Mouse (Mus musculus): ENCODE results near the gene Slc10a7. TPM values are rescaled to one million over a fixed set of nuclear protein-coding genes. Genes with fewer than 3 reads are reported as not detected.
"Not testable (repeated sequence)": the region's sequence is repeated elsewhere in the genome, so short reads cannot be mapped to it uniquely, and the experiment has no call there.

The Slc10a7 gene
- total RNA-seq, 2 experiments from 2014 or later = 14.1 to 36.0 TPM

DNA sequence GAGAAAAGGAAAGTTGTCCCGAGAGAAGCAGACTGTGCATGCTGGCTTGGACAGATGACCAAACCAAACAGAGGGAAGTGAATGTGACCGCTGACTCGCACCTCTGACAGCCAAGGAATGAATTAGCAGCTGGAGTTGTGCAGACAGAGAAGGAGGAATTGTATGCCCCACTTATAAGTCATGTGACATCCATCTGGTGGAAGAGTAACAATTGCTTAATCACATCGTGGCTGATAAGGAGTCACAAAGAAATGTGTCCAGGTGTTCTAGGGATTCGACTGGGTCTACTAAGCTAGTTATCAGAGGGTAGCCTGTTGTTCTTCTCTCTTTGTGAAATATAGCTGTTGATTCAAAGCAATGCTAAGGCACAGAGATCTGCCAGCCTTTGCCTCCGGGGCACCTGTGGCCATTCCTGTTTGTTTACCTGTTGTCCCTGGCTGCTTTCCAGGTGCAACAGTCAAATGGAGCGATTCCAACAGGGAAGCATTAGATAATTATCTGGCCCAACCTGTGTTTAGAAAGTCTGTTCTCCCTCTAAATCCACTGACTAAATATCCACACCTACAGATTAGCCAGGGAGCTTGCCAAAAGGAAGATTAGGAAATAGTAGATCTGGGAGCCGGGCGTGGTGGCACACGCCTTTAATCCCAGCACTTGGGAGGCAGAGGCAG lies 147.7 kb downstream of the Slc10a7 start:
- no peak for ATAC-seq (replicated peaks; ENCODE audit: low FRiP score, poor library complexity, severe bottlenecking)

DNA sequence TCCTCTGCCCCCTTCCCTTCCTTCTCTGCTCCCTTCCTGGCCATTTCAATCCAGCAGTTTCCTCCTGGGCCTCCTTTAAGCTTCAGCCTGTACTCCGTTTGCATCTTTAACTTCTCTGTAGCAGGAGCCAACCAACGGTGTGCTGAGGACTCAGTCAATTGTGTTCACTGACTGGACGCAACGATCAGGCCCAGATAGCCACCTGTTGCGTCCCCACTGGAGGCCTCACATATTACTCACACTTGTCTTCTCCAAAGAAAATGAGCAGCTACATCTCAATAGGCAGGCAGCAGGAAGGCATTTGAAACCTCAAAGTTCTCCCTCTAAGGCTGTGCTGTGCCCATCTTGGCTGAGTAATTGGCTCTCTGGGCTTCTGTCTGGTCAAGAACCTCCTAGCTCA lies 149.0 kb downstream of the Slc10a7 start:
- no peak for ATAC-seq (replicated peaks; ENCODE audit: low FRiP score, poor library complexity, severe bottlenecking)

DNA sequence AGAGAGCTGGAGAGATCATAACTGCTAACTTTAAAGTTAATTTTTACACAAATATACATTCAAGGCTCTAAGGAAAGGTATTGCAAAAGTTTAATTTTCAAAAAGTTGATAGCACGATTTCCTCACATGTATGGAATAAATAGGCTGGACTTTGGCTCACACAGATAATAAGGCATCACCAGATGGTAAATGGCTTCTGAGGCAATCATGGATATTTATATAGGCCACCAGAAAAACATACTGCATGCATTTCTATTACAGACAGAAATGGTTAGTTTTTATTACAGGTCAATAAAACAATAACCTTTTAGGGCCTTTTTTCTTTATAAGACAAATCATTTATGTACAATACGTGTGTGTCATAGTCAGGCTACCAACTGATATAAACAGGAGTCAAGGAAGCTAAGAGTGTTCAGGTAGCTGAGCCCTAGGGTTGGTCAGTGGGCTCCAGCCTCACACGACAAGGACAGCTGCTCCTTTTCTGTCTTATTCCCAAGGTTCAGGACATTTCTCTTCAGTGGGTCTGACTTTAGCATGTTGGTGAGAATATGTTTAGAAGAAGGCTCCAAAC lies 150.6 kb downstream of the Slc10a7 start:
- ATAC-seq (replicated peaks; ENCODE audit: low FRiP score, poor library complexity, severe bottlenecking) = no peak

DNA sequence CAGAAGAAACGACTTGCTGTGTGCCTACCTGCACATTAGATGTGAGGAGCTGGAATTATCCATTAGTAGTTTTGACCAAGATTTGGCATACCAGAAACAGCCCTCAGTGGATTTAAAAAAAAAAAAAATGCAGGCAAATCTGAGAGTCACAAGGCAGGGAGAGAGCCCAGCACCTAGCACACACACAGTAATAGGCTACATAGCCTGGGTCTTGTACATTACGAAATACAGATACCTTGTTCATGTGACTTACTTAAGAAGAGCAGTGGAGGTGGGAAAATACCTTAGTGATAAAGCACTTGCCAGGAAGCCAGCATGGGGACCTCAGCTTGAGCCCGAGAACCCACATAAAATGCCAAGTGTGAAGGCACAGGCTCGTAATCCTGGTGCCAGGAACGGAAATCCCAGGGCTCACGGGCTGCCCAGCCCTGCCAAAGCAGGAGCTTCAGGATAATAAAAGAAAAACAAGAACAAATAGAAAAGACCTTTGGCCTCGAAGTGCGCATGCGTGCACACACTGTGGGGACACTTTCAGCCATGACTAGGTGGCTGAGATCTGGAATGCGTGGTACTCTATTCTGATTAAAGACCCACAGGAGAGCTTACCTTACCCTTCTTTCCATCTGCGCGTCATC lies 155.3 kb downstream of the Slc10a7 start:
- no peak for ATAC-seq (replicated peaks; ENCODE audit: low FRiP score, poor library complexity, severe bottlenecking)

DNA sequence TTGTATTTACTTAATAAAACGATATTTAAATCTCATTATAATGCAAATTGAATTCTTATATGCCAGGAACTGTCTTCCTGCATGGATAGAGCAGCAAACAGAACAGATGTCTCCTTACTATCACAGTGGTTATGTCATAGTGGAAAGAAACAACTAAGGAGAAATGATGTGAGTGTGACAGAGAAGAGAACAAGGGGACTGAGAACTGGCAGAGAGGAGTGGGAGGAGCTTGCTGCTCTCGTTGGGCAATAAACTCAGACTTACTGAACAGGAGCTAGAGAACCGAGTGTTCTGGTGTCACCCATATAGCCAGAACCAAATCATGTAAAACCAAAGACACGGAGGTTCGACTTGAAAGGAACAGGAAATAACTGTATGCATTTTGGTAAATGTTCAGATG lies 158.3 kb downstream of the Slc10a7 start:
- no peak for ATAC-seq (replicated peaks; ENCODE audit: low FRiP score, poor library complexity, severe bottlenecking)

DNA sequence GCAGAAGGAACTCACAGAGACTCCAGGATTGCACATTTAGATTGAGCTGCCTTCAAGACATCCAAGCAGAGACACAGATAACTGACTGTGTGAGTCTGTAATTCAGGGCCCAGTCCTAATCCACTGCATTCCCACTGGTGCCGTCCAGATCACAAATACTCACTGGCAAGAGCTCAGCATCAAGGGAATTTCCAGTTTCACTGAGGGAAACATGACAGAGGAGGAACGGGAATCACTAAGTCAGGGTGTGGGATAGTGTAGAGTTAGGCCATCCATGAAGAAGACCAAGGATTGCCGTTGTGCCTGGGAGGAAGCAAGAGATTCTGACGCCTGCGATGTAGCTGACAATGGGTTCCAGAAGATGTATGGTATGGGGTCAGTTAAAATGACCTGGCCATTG lies 159.1 kb downstream of the Slc10a7 start:
- no peak for ATAC-seq (replicated peaks; ENCODE audit: low FRiP score, poor library complexity, severe bottlenecking)

DNA sequence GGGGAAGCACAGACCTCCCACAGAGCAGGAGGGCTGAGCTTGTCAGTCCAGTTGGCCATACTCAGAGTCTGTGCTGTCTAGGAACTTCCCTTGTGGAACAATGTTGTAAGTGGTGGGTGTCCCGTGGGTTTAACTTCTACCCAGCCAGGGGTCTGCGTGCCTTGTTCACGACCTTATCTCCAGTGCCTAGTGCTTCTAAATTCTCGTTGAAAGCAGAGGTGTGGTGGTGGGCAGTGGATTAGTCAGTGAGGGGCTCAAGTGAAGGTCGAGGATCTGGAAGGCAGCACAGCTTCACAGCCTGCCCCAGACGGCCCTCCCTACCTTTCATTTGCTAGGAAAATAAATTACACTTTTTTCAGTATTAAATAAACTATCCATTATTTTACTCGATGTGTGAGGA lies 161.1 kb downstream of the Slc10a7 start:
- no peak for ATAC-seq (replicated peaks; ENCODE audit: low FRiP score, poor library complexity, severe bottlenecking)

DNA sequence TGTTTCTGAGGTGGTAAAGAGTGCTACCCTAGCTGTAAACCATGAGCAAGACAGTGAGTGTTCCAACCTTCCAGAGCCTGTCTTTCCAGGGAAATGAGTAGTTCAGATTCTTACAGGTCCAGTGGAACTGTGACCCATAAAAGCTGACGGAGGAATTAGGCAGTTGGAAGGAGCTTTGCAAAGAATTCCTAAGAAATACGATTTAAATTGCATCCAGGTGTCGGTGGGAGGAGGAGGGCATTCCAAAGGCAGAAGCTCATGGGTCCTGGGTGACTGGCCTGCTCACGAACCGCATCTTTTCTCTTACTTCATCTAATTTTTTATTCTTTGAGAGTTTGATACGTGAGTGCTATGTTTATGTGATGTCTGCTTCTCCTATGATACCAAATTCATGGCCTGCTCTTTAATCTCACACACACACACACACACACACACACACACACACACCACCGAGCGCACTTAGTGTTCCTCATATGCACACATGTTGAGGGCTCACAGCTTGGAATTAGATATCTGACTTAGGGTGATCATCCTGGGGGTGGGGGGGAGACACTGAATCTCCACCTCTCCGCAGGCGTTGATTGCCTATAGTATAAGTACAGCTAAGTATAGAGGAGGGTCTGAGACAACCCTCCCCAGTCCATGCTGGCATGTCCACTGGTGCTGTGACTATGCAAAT lies 169.5 kb downstream of the Slc10a7 start:
- no peak for ATAC-seq (replicated peaks; ENCODE audit: low FRiP score, poor library complexity, severe bottlenecking)

DNA sequence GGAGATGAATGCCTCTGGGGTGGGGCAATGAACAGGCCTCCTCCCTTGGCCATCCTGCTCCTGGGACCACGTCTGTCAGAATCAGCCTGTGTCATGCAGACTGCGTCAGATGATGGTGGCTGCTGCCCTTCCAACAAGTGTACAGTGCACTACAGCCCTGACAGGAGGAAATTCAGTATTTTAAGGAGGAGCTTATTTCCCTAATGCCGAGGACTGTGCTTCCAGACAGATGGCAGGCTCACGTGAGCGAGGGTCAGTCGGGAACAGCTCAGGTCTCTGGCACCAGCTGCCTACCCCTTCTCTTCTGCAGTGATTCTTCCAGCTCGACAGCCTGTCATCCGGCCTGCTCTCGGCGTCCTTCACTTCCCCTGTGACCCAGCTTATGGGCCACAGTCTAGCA lies 181.6 kb downstream of the Slc10a7 start:
- no peak for ATAC-seq (replicated peaks; ENCODE audit: low FRiP score, poor library complexity, severe bottlenecking)

DNA sequence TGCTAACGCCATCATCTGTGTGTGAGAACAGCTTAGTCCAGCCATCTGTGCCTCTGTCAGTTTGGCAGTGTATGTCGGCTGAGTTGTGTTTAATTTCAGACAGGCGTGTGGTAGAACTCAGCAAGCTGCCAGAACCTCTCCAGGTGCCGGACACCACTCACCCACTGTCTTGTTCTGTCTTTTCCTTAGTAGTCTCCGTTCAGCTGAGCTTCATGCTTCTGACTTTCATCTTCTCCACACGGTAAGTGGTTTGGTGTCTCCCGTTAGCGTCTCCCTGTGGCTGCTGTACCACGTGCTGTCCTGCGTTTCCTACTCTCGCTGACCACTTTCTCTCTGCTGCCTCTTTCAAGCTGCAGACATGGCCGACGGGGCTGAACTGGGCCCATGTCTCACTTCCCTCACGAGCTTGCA lies 189.2 kb downstream of the Slc10a7 start:
- ATAC-seq (replicated peaks; ENCODE audit: low FRiP score, poor library complexity, severe bottlenecking) = no peak

DNA sequence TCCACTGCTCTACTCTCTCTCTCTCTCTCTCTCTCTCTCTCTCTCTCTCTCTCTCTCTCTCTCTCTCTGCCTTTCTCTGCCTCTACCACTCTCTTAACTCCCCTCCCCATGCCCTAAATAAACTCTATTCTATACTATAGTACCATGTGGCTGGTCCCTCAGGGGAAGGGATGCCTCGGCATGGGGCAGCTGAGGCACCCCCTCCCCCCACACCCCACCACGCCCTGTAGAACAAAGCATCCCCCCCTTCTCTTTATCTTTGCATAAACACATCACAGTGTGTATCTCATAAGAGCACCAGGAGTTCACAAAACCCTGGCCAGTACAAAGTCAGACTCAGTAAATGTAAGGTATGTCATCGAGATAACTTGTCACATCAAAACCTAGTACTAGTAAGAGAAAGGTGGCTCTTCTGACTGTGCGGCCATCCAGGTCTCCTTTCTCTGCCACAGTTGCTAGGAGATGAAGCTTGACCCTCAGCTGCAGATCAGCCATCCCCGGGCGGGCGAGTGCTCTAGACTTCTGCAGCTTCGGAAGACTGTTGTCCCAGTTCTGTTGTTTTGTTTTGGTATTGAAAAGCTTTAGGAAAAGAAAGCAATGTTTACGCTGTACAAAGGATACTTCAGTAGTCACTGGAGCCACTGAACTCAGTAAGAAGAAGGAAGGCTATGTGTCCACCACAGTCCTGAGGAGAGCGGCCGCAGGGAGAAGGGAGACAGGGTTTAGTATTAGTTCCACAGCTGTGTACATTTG lies 194.1 kb downstream of the Slc10a7 start:
- ATAC-seq (replicated peaks; ENCODE audit: low FRiP score, poor library complexity, severe bottlenecking) = no peak

DNA sequence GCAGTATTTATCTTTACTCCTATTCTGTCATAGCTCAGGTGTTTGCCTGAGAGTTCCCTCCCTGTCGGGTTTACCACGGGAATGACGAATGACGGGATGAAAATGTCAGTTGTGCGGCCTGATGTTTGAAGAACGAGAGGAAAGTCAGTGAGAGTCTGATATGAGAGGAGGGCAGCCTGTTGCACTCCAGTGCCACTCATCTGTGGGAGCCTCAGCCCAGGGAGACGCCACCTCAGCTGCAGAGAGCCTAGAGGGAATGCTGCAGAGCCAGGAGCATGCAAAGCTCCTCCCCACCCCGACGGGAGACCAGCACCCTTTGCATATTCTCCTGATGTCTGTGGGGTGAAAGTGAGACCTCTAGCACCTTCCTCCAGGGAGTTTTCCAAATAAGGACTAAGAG lies 196.8 kb downstream of the Slc10a7 start:
- no peak for ATAC-seq (replicated peaks; ENCODE audit: low FRiP score, poor library complexity, severe bottlenecking)

DNA sequence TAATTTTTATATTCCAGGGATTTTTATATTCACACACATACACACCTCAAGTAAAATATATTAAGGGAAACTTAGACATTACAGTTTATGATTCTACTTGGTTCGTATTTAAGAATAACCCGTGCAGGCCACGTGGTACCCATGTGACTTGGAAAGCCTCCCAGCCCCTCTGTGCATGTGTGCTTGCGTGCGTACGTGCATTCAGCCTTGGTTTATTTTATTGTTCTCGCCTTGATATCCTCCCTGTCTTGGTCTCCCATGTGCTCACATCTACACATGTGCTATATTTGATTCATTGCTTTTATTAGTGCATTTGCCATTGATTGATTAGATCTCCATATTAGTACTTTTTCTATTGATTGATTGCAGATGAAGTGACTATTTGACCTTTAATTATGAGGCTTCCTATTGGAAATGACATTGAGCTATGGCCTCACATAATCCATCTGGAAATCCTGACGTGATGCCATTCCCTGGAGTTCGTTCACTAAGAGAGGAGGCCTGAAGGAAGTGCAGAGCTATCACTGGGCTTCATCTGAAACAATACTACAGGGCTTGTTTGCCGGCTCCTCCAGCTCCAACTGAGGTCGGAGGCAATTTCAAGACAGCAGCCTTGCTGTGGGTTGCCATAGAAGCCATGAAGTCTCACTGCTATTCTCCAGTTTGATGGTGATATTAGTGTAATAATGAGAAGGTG lies 200.9 kb downstream of the Slc10a7 start:
- ATAC-seq (replicated peaks; ENCODE audit: low FRiP score, poor library complexity, severe bottlenecking) = no peak

DNA sequence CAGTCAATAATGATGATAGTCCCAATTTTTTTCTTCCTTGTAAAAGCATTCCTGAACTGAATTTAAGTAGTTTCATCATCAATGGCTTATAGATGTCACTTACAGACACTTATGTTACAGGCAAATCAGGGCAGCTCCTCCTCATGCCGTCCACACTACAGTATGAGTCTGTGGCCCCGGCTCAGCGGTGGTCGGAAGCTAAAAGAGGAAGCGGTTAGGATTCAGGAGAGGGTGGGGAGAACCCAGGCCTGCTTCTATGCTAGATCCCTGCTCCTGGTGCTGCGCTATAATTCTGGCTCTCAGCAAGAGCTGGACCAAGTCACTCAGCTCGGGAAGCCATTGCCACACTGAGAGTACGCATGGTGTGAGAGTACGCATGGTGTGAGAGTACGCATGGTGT lies 201.8 kb downstream of the Slc10a7 start:
- no peak for ATAC-seq (replicated peaks; ENCODE audit: low FRiP score, poor library complexity, severe bottlenecking)

DNA sequence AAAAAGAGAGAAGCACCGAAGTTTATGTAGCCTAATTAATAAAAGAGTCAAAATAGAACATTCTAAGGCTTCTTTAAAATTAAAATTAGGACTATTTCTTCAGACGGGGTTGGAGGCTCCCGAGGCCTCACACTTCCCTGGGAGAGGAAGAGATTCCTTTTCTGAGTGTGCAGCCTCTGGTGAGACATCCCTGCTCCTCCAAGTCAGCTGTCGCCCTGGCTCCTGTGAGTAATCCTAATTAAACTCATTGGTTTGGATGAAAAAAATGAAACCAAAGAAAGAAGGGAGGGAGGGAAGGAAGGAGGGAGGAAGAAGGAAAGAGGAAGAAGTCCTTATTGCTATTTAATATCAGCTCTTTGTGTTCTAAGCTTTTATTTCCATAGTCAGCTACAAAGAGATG lies 205.7 kb downstream of the Slc10a7 start:
- ATAC-seq (replicated peaks; ENCODE audit: low FRiP score, poor library complexity, severe bottlenecking) = no peak

DNA sequence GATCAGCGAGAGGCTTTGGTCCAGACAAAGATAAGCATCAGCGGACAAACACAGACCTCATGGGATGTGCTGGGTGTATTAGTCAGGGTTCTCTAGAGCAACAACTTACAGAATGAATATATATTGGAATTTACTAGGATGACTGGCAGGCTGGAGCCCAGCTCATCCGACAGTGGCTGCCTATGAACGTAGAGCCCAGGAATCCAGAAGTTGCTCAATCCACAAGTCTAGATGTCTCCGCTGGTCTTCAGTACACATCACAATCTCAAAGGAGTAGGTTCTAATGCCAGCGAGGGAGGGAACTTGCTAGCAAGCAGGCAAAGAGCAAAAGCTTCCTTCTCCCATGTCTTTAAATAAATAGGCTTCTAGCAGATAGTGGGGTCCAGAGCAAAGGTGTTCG lies 207.4 kb downstream of the Slc10a7 start:
- ATAC-seq (replicated peaks; ENCODE audit: low FRiP score, poor library complexity, severe bottlenecking) = no peak

DNA sequence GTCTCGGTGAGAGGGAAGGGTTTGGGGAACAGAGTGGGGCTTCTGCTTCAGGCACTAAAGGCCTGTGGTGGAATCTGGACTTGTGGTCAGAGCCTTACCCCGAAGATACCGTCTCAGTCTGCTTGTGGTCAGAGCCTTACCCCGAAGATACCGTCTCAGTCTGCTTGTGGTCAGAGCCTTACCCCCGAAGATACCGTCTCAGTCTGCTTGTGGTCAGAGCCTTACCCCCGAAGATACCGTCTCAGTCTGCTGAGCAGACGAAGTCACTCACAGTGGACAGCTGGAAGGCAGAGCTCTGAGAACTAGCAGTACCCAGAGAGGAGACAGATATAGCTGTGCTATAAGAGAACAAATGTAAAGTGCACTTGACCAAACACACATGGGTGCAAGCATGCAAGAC lies 208.0 kb downstream of the Slc10a7 start:
- not testable (repeated sequence) for ATAC-seq (replicated peaks; ENCODE audit: low FRiP score, poor library complexity, severe bottlenecking)

DNA sequence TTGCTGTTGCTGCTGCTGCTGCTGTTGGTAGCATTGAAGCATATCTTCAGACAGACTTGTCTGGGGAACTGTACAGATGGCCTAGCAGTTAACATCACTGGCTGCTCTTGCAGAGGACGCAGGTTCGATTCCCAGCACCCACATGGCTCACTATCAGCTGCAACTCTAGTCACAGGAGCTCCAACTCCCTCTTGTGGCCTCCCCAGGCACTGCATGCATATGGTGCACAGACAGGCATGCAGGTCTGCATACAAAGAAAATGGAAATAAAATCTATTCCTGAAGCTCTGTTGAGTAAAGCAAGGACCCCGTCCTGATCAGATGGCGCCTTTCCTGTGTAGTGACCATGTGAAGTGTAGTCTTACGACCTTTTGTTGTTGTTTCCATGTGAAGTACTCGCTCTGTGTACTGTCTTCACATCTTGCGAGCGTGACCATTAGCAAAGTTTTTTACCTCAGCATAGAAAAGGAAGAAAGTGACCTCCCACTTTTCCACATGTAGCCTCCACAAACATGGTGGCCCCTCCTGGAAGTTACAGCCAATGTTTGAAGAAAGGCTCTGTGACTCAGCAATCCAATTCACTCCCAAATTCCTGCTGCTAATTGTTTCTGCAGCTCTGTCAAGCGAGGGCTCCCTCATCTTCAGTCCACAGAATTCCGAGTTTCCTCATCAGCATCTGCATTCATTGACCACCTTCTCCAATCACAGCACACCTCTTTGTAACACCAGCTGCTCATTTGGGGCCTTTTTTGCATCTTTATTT lies 210.3 kb downstream of the Slc10a7 start:
- no peak for ATAC-seq (replicated peaks; ENCODE audit: low FRiP score, poor library complexity, severe bottlenecking)

DNA sequence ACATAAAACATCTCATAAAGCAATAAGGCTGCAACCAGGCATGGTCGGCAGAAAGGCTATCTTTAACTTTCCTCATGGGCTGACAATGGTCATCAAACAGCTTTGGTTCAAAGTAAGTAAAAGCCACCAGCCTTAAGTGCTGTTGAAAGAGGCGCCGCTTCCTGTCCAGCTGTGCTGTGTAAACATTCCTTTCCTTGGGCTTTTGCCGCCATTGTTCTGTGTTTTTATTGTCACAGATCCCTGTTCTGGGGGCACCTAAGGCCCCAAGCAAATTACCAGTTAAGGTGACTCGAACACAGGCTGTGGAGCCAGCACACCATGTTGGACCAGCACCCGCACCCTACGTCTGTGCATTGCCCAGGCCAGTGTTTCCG lies 210.9 kb downstream of the Slc10a7 start:
- no peak for ATAC-seq (replicated peaks; ENCODE audit: low FRiP score, poor library complexity, severe bottlenecking)
